Mouse (Mus musculus) adrenal gland, adult 2 months (tissue): ENCODE measurements around the gene Arl5a. TPM values are rescaled to one million over a fixed set of nuclear protein-coding genes. Genes with fewer than 3 reads are reported as not detected.
A peak's percentile ranks its signal among the peaks of the same experiment; 100 is the strongest.

ENCODE experiments used
- DNase-seq: peaks from one replicate; pipeline ENCODE4 v3.0.0; 2021
- polyA plus RNA-seq: library from polyadenylated mRNA; depleted of rRNA; stranded (reverse); fragments of >200 nt; gene quantifications from 2 replicates; pipeline ENCODE4 v1.2.3, GENCODE M21; 2012
- total RNA-seq, 2 experiments: library from RNA; stranded (reverse); gene quantifications; 2 replicates each; pipeline ENCODE4 v1.2.3; 2021

The Arl5a gene
- total and polyA plus RNA-seq, 3 experiments = 5.6 to 53.7 (median 43.1) TPM

- no peak for DNase-seq
Observed at GRCm38 (mm10) chr2:52422871-52423610, 1.7 kb downstream of the Arl5a start.

GRCm38 (mm10) chr2:52421197-52421596 is 3.5 kb downstream of the Arl5a start:
- DNase-seq = no peak

- DNase-seq = peak; percentile 37
Observed at GRCm38 (mm10) chr2:52420001-52420710, 4.5 kb downstream of the Arl5a start.

- no peak for DNase-seq
Observed at GRCm38 (mm10) chr2:52419295-52419694, 5.4 kb downstream of the Arl5a start.

- DNase-seq = no peak
Observed at GRCm38 (mm10) chr2:52412524-52413037, 12.1 kb downstream of the Arl5a start.

- DNase-seq = no peak
Observed at GRCm38 (mm10) chr2:52406480-52406879, 18.2 kb downstream of the Arl5a start.

- no peak for DNase-seq
Observed at GRCm38 (mm10) chr2:52405238-52405637, 19.5 kb downstream of the Arl5a start.

GRCm38 (mm10) chr2:52394529-52394928 is 30.2 kb downstream of the Arl5a start:
- DNase-seq = no peak

GRCm38 (mm10) chr2:52390415-52390975 is 34.2 kb downstream of the Arl5a start:
- DNase-seq = no peak

- no peak for DNase-seq
Observed at GRCm38 (mm10) chr2:52389975-52390374, 34.7 kb downstream of the Arl5a start.

GRCm38 (mm10) chr2:52386451-52386850 is 38.2 kb downstream of the Arl5a start:
- DNase-seq = no peak

- peak; percentile 20 for DNase-seq
Observed at GRCm38 (mm10) chr2:52386037-52386436, 38.7 kb downstream of the Arl5a start.

- no peak for DNase-seq
Observed at GRCm38 (mm10) chr2:52378848-52379261, 45.8 kb downstream of the Arl5a start.

- DNase-seq = no peak
Observed at GRCm38 (mm10) chr2:52378448-52378804, 46.3 kb downstream of the Arl5a start, which contains the start of gene Neb. Gene Neb, minus strand, starts transcription at chr2:52378474.

GRCm38 (mm10) chr2:52377706-52378447 is 46.8 kb downstream of the Arl5a start:
- no peak for DNase-seq

- no peak for DNase-seq
Observed at GRCm38 (mm10) chr2:52374706-52375105, 50.0 kb downstream of the Arl5a start.

- peak; percentile 40 for DNase-seq
Observed at GRCm38 (mm10) chr2:52372480-52372879, 52.2 kb downstream of the Arl5a start.

- no peak for DNase-seq
Observed at GRCm38 (mm10) chr2:52372080-52372479, 52.6 kb downstream of the Arl5a start.

GRCm38 (mm10) chr2:52371066-52371465 is 53.6 kb downstream of the Arl5a start:
- DNase-seq = peak; percentile 93

GRCm38 (mm10) chr2:52369622-52370021 is 55.1 kb downstream of the Arl5a start:
- DNase-seq = no peak

GRCm38 (mm10) chr2:52367665-52368064 is 57.0 kb downstream of the Arl5a start:
- DNase-seq = no peak

GRCm38 (mm10) chr2:52367248-52367647 is 57.5 kb downstream of the Arl5a start:
- no peak for DNase-seq
